Mouse (Mus musculus) gastrocnemius, postnatal 4 days (tissue): ENCODE data around the gene Slc6a3. TPM values are rescaled to one million over a fixed set of nuclear protein-coding genes. Genes with fewer than 3 reads are reported as not detected.

Experiments used
- DNase-seq, 2 experiments: peaks; one replicate each; pipeline ENCODE4 v3.0.0; 2021 to 2022; ENCODE audit warnings: low spot score in 2 of 2, mixed read lengths in 2 of 2
- long read RNA-seq, 2 experiments: library from polyadenylated mRNA; stranded (forward); transcript quantifications; one replicate each; pipeline ENCODE4 v2.0.0; 2021
- total RNA-seq, 2 experiments: library from RNA; stranded (reverse); gene quantifications; 2 replicates each; pipeline ENCODE4 v1.2.3; 2021

Slc6a3 gene
- not detected for total RNA-seq
- long read RNA-seq, experiment 1 = 0 reads
- long read RNA-seq, experiment 2 = 0 reads

- no peak for DNase-seq
Observed at GRCm38 (mm10) chr13:73536403-73536821, at the start of gene Slc6a3. Slc6a3 (plus strand) TSS chr13:73536747.

DNA sequence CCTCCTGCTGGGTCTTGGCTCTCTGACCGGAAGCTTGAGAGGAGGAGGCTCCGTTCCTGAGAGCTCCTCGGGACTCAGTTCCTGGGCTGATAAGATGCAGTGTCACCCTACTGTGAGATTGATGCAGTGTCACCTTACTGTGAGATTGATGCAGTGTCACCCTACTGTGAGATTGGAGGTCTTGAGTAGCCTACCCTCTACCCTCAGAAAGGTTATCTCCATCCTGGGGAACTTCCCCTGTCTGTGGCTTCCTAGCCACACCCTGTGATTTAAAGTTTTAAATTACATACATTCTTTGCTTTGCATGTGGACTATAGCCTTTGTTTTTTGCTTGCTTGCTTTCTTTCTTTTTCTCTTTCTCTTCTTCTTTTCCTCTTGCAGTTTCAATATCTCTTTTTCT lies 48.4 kb upstream of the Slc6a3 start:
- no peak for DNase-seq

DNA sequence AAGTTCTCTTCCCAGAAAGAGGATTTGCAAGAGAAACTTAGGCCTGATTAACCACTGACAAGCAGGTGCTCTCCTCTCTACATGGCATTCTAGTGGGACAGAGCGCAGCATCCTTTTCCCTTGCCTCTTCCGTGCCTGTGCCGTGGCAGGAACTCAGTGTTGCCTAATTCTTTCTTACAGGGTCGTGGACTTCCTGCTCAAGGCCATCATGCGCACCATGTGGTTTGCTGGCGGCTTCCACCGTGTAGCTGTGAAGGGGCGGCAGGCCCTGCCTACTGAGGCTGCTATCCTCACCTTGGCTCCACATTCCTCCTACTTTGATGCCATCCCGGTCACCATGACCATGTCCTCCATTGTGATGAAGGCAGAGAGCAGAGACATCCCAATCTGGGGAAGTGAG lies 47.8 kb upstream of the Slc6a3 start:
- no peak for DNase-seq

- no peak for DNase-seq
Observed at GRCm38 (mm10) chr13:73489986-73490385, 46.6 kb upstream of the Slc6a3 start.

DNA sequence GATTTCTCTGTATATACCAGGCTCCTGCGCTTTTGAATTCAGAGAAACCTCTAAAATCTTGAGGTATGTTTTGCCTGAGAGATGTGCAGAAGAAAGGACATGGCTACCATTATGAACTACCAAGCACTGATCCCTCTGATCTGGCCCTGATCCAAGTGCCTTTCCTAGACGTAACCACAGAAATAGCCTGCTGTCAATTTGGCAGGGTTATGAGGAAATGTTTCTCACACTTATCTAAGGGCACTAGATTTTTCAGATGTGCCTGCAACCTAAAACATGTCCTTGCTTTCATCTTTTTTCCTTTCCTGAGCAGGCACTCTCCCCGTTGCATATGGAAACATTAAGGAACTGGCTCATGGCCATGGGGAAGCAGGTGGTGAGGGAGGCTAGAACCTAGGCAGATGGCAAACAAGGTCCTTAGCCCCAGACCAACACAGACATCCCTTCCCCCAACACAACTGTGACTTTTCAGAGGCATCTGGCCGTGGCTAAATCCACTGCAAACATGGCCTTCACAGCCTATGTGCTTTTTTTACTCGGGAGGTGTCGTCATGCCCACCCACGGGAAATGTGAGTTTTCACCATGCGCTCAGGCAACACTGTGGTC lies 45.9 kb upstream of the Slc6a3 start:
- DNase-seq = no peak

DNA sequence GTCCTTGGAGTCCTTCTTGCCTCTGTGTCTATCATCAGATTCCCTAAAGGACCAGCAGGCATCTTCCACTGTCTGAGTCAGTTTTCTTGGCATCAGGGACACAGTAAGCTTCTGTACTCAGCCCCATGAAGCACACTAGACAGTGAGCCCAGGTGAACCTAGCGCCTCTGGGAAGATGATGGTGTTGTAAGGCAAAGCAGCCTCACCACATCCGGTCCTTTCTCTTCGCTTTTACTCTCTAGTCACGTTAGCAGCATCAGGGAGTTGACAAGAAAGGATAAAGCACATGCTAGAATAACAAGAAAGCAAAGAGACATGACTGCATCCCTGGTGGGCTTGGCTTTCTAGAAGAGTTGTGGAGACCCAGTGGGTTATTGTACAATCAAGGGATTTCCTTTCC lies 43.4 kb upstream of the Slc6a3 start:
- no peak for DNase-seq

DNA sequence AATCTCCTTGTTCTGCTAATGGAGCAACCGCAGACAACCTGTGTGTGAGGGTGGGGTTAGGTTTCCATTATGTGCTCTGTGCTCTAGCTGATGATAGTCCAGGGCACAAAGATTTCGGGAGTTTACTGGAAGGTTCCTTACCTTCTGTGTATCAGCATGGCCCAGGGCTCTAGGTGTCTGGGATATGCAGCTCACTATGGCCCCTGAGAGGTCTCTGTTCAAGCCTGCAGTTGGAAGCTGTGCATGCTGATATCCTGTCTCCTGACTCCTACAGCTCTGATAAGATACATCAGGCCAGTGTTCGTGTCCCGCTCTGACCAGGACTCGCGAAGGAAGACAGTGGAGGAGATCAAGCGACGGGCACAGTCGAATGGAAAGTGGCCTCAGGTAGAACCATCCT lies 42.0 kb upstream of the Slc6a3 start:
- no peak for DNase-seq

DNA sequence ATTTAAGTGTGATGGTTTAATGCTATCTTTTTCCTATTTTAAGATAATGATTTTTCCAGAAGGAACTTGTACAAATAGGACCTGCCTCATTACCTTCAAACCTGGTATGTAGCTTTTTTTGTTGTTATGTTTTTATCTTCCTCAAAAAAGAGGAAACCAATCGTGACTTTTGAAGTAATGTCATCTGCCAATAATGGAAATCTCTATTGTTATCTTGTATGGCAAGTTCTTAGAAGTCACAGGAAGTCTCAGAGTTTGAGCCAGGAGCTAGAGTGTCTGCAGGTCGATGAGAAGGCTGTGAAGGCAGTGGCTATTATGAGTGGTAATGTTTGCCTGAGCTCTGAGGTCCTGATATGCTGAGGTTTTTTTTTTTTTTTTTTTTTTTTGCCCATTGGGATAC lies 40.4 kb upstream of the Slc6a3 start:
- DNase-seq = no peak

- DNase-seq = no peak
Observed at GRCm38 (mm10) chr13:73499893-73500604, 36.5 kb upstream of the Slc6a3 start.

DNA sequence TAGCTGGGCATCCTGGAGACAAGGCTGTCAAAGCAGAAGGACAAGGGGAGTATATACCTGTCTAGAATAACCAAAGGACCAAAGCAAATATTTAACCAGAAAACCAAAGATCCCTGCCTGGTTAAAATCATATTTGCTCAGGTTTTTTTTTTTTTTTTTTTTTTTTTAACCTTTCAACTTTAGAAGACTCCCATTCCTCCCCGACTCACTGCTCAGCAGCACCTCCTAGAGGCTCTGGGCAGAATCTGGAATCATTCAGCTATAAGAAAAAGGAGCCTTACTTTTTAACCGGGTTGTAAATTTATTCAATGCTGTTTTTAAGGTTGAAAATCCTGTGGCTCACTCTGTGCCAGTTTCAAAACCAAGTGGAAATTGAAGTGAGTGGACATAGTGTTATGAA lies 33.8 kb upstream of the Slc6a3 start:
- DNase-seq = no peak

GRCm38 (mm10) chr13:73505686-73506467 lies 30.7 kb upstream of the Slc6a3 start:
- peak; percentile 42 to 79 for DNase-seq

DNA sequence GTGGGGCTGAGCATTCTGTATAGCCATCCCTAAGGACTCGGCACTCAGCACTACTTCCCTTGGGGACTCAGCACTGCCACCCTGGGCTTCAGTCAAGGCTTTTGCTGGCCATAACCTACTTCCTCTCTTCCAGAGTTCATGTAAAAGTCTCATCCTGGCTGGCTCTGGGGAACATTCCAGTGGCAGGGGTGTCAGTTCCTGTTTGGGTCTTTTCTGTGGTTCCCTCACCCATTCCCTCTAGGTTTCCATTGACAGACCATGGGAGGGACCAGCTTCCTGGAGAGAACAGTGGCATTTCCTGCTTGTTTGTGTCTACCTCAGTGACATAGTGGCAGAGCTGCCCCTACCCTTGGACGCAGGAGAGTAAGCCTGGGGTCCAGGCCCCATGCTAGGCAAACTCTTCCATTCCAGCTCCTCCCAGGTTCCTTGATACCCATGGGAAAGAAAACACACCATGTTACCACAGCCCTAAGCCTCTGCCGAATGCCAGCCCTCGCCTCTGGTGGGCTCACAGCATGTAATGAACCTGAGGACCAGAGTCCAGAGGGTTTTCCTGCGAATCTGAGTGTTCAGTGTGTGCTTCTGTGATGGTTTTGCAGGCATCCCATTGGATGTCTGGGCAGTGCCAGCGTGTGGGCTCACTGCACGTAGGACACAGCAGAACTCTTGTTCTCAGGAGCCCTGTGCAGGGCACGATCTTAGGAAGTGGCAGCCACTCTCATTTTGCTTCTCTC lies 27.6 kb upstream of the Slc6a3 start:
- no peak for DNase-seq

DNA sequence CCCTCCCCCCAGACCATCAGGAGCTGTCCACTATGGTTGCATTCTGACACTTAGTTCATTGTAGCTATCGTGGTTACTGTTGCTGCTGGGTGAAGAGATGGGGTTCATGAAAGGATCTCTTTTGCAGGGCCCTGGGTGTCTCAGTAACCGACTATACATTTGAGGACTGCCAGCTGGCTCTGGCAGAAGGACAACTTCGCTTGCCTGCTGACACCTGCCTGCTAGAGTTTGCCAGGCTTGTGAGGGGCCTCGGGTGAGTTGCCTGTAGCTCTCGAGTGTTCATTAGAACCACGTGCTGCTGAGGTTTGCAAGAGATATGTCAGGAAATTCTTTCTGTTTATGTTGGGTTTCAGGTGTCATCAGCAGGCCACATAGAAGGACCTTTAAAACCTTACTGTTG lies 26.7 kb upstream of the Slc6a3 start:
- DNase-seq = no peak

- peak; percentile 37 to 69 for DNase-seq
Observed at GRCm38 (mm10) chr13:73512776-73513673, 23.5 kb upstream of the Slc6a3 start.

DNA sequence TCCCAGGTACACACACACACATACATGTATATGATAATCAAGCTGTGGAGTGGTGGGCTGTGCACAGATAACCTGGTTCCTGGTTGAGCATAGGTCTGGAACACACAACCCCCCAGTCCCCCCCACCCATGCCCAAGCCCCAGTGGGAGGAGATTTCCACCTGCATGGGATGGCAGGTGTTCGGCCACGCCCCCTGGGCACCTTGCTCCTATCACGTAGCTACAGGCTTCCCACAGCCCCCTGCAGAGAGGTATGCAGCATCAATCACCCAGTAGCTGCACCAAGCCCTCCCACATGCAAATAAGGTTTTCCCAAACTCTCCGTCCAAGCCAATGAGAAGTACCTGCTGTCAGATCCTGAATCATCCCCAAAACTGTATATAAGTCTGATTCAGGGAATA lies 19.7 kb upstream of the Slc6a3 start:
- DNase-seq = no peak

- DNase-seq = no peak
Observed at GRCm38 (mm10) chr13:73533716-73534115, 2.8 kb upstream of the Slc6a3 start.

DNA sequence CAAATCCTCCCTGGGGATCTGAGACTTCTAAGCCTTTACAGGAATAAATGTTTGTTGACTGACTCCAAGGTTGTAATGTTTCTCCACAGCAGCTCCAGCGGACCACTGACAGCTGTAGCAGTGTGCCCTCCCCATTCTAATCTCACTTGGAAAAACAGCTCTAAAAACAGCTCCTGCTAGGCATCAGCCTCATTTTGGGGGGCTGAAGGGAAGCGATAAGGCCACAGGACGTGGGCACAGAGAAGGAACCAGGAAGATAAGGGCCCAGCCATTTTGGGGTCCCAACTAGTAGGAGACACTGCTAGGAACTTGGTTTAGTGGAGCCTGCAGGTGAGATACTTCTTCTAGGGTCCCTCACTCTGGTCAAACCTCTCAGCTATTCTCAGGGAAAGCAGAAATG lies 1.3 kb upstream of the Slc6a3 start:
- DNase-seq = no peak

GRCm38 (mm10) chr13:73536824-73537223 lies 277 bp downstream of the Slc6a3 start:
- DNase-seq = no peak

DNA sequence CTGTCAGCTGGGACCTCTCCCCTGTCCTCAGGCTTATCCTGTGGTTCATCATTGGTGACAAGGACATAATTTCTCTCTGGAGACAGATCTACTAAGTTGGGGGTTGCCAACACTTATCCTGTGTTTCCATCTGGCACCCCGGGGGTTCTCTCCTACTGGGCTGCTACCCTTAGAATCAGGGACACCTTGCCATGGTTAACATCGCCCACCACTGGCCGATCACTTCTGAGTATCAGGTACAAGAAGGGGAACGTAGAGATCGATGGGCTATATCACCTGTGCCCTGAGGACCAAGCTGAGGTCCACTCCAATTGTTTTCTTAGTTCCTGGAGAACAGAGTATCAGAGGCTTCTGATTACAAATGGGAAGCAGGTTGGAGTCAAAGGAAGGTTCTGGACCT lies 27.7 kb downstream of the Slc6a3 start:
- no peak for DNase-seq

DNA sequence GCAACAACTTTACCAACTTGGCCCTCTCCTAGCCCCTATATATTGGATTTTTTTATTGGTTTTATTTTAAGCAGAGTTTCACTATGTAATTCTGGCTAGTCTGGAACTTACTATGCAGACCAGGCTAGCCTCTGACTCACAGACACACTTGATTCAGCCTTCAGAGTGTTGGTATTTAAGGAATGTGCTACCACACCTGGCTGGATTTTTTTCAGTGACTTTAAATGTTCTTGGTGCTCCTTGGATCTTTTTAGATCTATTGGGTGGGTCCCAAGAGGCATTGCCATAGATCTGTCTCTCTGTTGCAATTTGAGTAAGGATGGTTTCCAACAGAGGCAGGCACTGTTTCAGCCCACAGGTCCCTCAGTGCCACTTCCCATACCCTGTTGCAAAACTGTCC lies 38.5 kb downstream of the Slc6a3 start:
- DNase-seq = no peak

GRCm38 (mm10) chr13:73577277-73577676 lies 40.7 kb downstream of the Slc6a3 start:
- DNase-seq = no peak
